Mouse (Mus musculus): Measurements from ENCODE around the gene Marc2. TPM values are rescaled to one million over a fixed set of nuclear protein-coding genes. Genes with fewer than 3 reads are reported as not detected.

The Marc2 gene
- polyA plus RNA-seq (2014; fragmentation: Nextera tagmentation; extraction: Ambion mirVana), result 152 and 163 TPM in 2 replicates

DNA sequence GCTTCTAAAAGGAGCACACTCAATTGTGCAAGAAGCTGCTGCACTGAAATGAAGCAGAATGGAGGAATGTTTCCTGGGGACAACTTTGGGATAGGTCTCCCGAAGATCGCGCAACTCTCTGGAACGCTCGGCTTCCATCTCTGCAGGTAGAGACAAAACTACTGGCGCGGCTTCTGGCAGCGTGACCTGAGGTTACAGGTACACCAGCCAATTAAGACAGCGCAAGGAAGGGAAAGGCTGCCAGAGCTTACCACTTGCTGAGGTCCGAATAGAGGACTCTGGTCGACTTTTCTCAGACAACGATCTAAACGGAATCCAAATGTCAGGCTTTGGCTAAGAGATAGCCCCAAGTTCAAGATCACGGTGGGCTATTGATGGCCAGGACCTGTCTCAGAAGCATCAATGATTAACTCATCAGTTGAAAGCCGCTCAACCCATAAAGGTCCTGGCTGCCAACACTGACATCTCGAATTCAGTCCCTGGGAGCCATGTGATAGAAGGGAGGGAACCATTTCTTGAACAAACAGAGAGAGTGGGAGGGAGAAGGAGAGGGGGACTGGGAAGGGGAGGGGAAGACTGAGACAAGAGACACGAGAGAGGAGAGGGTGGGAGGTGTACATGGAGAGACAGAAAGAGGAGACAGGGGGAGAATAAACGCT is at the start of gene Marc2:
Marc2 (minus strand) TSS at position 360 of the 659 bp plus-strand sequence.
- peak within 1 kb of the TSS; percentile 96 for H3K4me2 ChIP-seq
- H3K27ac ChIP-seq (ENCODE audit: low read depth), result peak within 1 kb of the TSS; percentile 87
- WGBS, result 2% methylated on average over 18 of the region's 18 CpGs
- TF ChIP-seq CTCF (IDR thresholded peaks at IDR 0.05; ENCODE audit: low read depth), result no peak
- 0 out of 2 replicates have a peak, but pooled peaks cover under 1% of the 10 kb centered on the region for H3K36me3 ChIP-seq (ENCODE audit: insufficient read depth)
- ATAC-seq (ENCODE audit: insufficient read depth) (peak; percentile 37), DNase-seq (no peak)
- H3K27me3 ChIP-seq (ENCODE audit: insufficient read depth, low read length), result 0 out of 2 replicates have a peak, but pooled peaks cover 4% of the 10 kb centered on the region
- no peaks in the 10 kb centered on the region for H3K9me3 ChIP-seq (ENCODE audit: low read depth, low read length)
- H3K4me3 ChIP-seq (ENCODE audit: low read depth, low read length), result peak within 1 kb of the TSS; percentile 80
- H3K9ac ChIP-seq, result peak within 1 kb of the TSS; percentile 88
- H3K4me1 ChIP-seq (ENCODE audit: insufficient read depth), result peaks cover 7% of the 10 kb centered on the region; the same call in 1 of the 2 replicates

- WGBS, result 68% methylated on average over 3 of the region's 3 CpGs
- Histone ChIP-seq H3K4me3 (ENCODE audit: low read depth, low read length) (no peak overlapping the region), H3K27ac (ENCODE audit: low read depth) (no peak overlapping the region), H3K36me3 (ENCODE audit: insufficient read depth) (no peaks in the 10 kb centered on the region; the same call in 1 of the 2 replicates), H3K9ac (no peak overlapping the region), H3K27me3 (ENCODE audit: insufficient read depth, low read length) (no peaks in the 10 kb centered on the region), H3K4me1 (ENCODE audit: insufficient read depth) (no peaks in the 10 kb centered on the region), H3K4me2 (no peak overlapping the region), H3K9me3 (ENCODE audit: low read depth, low read length) (no peaks in the 10 kb centered on the region)
- peak; percentile 38 for DNase-seq
- TF ChIP-seq CTCF (IDR thresholded peaks at IDR 0.05; ENCODE audit: low read depth), result peak; percentile 49
- no peak for ATAC-seq (ENCODE audit: insufficient read depth)
Measured at GRCm38 (mm10) chr1:184891998-184892397, 45.7 kb upstream of the Marc2 start.

GRCm38 (mm10) chr1:184889454-184889853 is 43.2 kb upstream of the Marc2 start:
- DNase-seq (no peak), ATAC-seq (ENCODE audit: insufficient read depth) (no peak)
- Histone ChIP-seq H3K4me1 (ENCODE audit: insufficient read depth) (no peaks in the 10 kb centered on the region), H3K9ac (no peak overlapping the region), H3K27me3 (ENCODE audit: insufficient read depth, low read length) (no peaks in the 10 kb centered on the region), H3K36me3 (ENCODE audit: insufficient read depth) (no peaks in the 10 kb centered on the region), H3K9me3 (ENCODE audit: low read depth, low read length) (no peaks in the 10 kb centered on the region), H3K27ac (ENCODE audit: low read depth) (no peak overlapping the region), H3K4me2 (no peak overlapping the region), H3K4me3 (ENCODE audit: low read depth, low read length) (no peak overlapping the region)
- TF ChIP-seq CTCF (IDR thresholded peaks at IDR 0.05; ENCODE audit: low read depth), result no peak
- WGBS, result 77% methylated on average over 6 of the region's 6 CpGs

GRCm38 (mm10) chr1:184886160-184886559 is 39.9 kb upstream of the Marc2 start:
- Histone ChIP-seq H3K4me1 (ENCODE audit: insufficient read depth) (no peaks in the 10 kb centered on the region), H3K36me3 (ENCODE audit: insufficient read depth) (no peaks in the 10 kb centered on the region), H3K27me3 (ENCODE audit: insufficient read depth, low read length) (peaks cover 32% of the 10 kb centered on the region), H3K4me2 (no peak overlapping the region), H3K4me3 (ENCODE audit: low read depth, low read length) (no peak overlapping the region), H3K9me3 (ENCODE audit: low read depth, low read length) (no peaks in the 10 kb centered on the region), H3K27ac (ENCODE audit: low read depth) (no peak overlapping the region), H3K9ac (no peak overlapping the region)
- TF ChIP-seq CTCF (IDR thresholded peaks at IDR 0.05; ENCODE audit: low read depth), result no peak
- WGBS, result 68% methylated on average over 1 of the region's 1 CpGs
- ATAC-seq (ENCODE audit: insufficient read depth) (no peak), DNase-seq (no peak)

- peak; percentile 68 for TF ChIP-seq CTCF (IDR thresholded peaks at IDR 0.05; ENCODE audit: low read depth)
- no peaks in the 10 kb centered on the region for H3K36me3 ChIP-seq (ENCODE audit: insufficient read depth)
- H3K4me1 ChIP-seq (ENCODE audit: insufficient read depth), result no peaks in the 10 kb centered on the region
- whole genome bisulfite sequencing, result 3% methylated on average over 77 of the region's 77 CpGs
- ATAC-seq (ENCODE audit: insufficient read depth) (peak; percentile 93), DNase-seq (peak; percentile 76)
- H3K27me3 ChIP-seq (ENCODE audit: insufficient read depth, low read length), result peaks cover 38% of the 10 kb centered on the region
- H3K27ac ChIP-seq (ENCODE audit: low read depth), result no peak within 1 kb of the TSS
- peak within 1 kb of the TSS; percentile 51 for H3K4me3 ChIP-seq (ENCODE audit: low read depth, low read length)
- peak within 1 kb of the TSS; percentile 53 for H3K9ac ChIP-seq
- H3K4me2 ChIP-seq, result peak within 1 kb of the TSS; percentile 79
- no peaks in the 10 kb centered on the region for H3K9me3 ChIP-seq (ENCODE audit: low read depth, low read length)
Measured at GRCm38 (mm10) chr1:184882281-184883268, 36.3 kb upstream of the Marc2 start, which contains the start of gene C130074G19Rik. Gene C130074G19Rik (minus strand): TSS chr1:184883218.

DNA sequence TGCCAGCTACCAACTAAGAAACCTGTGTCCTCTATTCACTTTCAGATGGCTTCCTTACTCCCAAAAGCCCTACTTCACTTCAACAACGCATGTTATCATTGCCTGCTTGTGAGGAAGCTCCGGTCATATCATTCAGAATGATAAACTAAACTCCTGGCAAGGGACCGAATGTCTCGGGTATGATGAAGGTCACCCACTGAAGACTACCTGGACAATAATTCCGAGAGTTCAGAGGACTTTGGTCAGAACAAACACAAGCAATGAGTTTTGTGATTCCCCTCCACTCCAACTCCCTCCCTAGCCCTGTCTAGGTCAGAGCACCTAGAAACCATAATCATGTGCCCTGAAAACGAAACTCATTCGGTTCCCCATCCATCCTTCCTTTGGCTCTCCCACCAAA is 35.6 kb upstream of the Marc2 start:
- Histone ChIP-seq H3K27me3 (ENCODE audit: insufficient read depth, low read length) (peaks cover 38% of the 10 kb centered on the region), H3K4me3 (ENCODE audit: low read depth, low read length) (peak overlapping the region; percentile 51)
- no peak for ATAC-seq (ENCODE audit: insufficient read depth)

More for the DNA sequence above, 35.6 kb upstream of the Marc2 start:
- Histone ChIP-seq H3K4me2 (peak overlapping the region; percentile 79), H3K4me1 (ENCODE audit: insufficient read depth) (no peaks in the 10 kb centered on the region), H3K36me3 (ENCODE audit: insufficient read depth) (no peaks in the 10 kb centered on the region), H3K27ac (ENCODE audit: low read depth) (no peak overlapping the region), H3K9me3 (ENCODE audit: low read depth, low read length) (no peaks in the 10 kb centered on the region), H3K9ac (no peak overlapping the region)
- 53% methylated on average over 7 of the region's 7 CpGs for WGBS
- TF ChIP-seq CTCF (IDR thresholded peaks at IDR 0.05; ENCODE audit: low read depth), result no peak
- DNase-seq, result no peak

Data from lung, embryonic 14.5 days (tissue).